Mouse (Mus musculus): ENCODE measurements around the gene Gm36176. TPM values are rescaled to one million over a fixed set of nuclear protein-coding genes. Genes with fewer than 3 reads are reported as not detected.

Gm36176 gene
- polyA plus RNA-seq, 1 experiment from 2014 or later: not detected

DNA sequence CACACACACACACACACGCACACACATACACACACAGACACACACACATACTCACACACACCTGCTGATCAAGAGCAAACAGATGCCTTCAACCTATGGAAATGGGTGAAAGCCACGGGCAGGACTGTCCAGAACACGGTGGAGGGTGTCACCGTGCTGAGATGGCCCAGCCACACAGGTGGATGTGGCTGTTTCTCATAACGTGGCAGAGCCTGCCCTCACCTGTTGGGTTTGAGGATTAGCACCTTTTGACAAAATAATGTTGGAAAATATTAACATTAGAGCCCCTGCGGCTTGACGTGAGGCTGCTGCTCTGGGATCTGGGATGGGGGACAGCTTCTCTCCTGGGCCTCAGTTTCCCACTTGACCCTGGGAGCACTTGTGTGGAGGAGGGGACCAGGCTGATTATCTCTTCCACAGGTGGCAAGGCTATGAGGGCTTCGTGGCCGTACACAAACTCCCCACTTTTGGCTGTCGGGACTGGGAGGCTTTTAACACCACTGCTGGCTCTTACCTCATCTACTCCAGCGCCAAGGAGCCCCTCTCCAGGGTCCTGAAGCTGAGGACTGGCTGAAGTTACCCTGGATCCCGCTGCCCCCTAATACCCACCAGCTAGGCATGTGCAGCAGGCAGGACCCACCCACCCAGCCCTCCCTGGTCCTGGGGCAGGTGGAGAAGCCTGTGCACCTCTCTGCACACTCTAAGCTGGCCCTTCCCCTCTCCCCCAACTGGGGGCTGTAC is 39.6 kb downstream of the Gm36176 start:
- no peak overlapping the region for H3K27ac ChIP-seq
- no peaks in the 10 kb centered on the region for H3K27me3 ChIP-seq
- no peaks in the 10 kb centered on the region for H3K9me3 ChIP-seq
- no peak overlapping the region for H3K4me2 ChIP-seq
- no peaks in the 10 kb centered on the region for H3K4me1 ChIP-seq
- no peaks in the 10 kb centered on the region for H3K36me3 ChIP-seq
- no peak overlapping the region for H3K9ac ChIP-seq
- H3K4me3 ChIP-seq: no peak overlapping the region
- ATAC-seq (ENCODE audit: insufficient number of reproducible peaks, low FRiP score, low TSS enrichment, low read depth): no peak
- WGBS: 47% methylated on average over 12 of the region's 12 CpGs

DNA sequence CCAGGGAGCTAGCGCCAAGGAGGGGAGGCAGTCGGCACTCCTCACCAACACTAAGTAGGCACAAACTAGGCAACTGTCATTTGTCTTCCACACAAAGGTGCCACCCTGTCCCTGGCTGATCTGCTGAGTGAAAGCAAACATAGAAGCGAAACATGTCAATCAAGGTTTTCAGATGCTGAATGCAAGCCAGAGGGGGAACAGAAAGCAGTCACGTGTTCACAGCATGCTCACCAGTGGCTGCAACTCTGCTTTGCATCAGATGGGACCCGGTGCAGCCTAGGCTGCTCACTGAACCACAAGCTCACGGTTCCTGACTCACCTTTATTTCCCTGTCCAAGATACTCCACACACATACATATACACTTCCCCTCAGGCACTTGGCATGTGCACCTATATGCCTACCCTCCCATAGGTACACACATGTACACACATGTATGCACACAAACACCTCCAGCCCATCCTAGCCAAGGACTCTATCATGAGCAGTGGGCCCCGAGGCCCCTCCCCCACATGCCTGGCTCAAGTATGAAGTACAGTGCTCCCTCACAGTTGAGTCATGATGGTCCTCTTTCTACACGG is 44.5 kb downstream of the Gm36176 start:
- H3K27ac ChIP-seq: no peak overlapping the region
- no peak overlapping the region for H3K9ac ChIP-seq
- H3K4me1 ChIP-seq: no peaks in the 10 kb centered on the region
- no peak overlapping the region for H3K4me3 ChIP-seq
- no peak for ATAC-seq (ENCODE audit: insufficient number of reproducible peaks, low FRiP score, low TSS enrichment, low read depth)
- WGBS: 85% methylated on average over 8 of the region's 8 CpGs
- no peaks in the 10 kb centered on the region for H3K27me3 ChIP-seq
- no peaks in the 10 kb centered on the region for H3K36me3 ChIP-seq
- no peaks in the 10 kb centered on the region for H3K9me3 ChIP-seq
- H3K4me2 ChIP-seq: no peak overlapping the region

DNA sequence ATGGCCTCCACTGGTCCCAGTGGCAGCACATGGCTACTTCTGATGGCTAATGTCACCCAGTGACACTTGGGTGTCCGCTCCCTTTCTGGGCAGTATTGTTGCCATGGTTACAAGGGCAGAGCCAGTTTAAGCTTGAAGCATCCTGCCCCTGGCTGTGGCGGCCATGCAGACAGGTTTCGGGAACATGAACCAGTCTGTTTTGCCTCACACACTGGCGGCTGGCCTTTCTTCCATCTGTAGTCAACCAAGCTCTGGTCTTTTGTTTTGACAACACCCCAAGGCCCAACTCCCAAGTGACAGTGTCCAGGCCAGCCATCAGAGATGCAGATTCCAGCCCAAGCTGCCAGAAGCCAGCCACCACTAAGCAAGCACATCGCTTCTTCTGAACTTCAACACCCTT is 49.0 kb downstream of the Gm36176 start:
- Histone ChIP-seq H3K4me2 (no peak overlapping the region), H3K27me3 (no peaks in the 10 kb centered on the region), H3K36me3 (no peaks in the 10 kb centered on the region), H3K9ac (no peak overlapping the region), H3K4me3 (no peak overlapping the region), H3K27ac (no peak overlapping the region), H3K9me3 (no peaks in the 10 kb centered on the region), H3K4me1 (no peaks in the 10 kb centered on the region)
- no peak for ATAC-seq (ENCODE audit: insufficient number of reproducible peaks, low FRiP score, low TSS enrichment, low read depth)
- 61% methylated on average over 5 of the region's 5 CpGs for WGBS

Other genes starting within 250 kb of the Gm36176 start
- gene Sumo3, start 240.7 kb upstream of the Gm36176 start, polyA plus RNA-seq (2015; fragmentation: Nextera tagmentation; extraction: Ambion mirVana): 343 and 347 TPM in 2 replicates
- gene Gm49325, start 240.6 kb upstream of the Gm36176 start, polyA plus RNA-seq (2015; fragmentation: Nextera tagmentation; extraction: Ambion mirVana): 1.3 and 1.8 TPM in 2 replicates
- 99.8 and 127 TPM in 2 replicates for gene Ube2g2, start 224.5 kb upstream of the Gm36176 start, polyA plus RNA-seq (2015; fragmentation: Nextera tagmentation; extraction: Ambion mirVana)
- gene Tspear, start 160.2 kb upstream of the Gm36176 start, polyA plus RNA-seq (2015; fragmentation: Nextera tagmentation; extraction: Ambion mirVana): 2.1 and 2.8 TPM in 2 replicates
- gene Gm19402, start 156.0 kb upstream of the Gm36176 start, polyA plus RNA-seq (2015; fragmentation: Nextera tagmentation; extraction: Ambion mirVana): not detected in 2 replicates
- not detected in 2 replicates for gene Gm9508, start 149.6 kb upstream of the Gm36176 start, polyA plus RNA-seq (2015; fragmentation: Nextera tagmentation; extraction: Ambion mirVana)
- gene Gm10272, start 140.2 kb upstream of the Gm36176 start, polyA plus RNA-seq (2015; fragmentation: Nextera tagmentation; extraction: Ambion mirVana): not detected in 2 replicates
- gene Gm10024, start 135.3 kb upstream of the Gm36176 start, polyA plus RNA-seq (2015; fragmentation: Nextera tagmentation; extraction: Ambion mirVana): 1.2 and 1.4 TPM in 2 replicates
- not detected in 2 replicates for gene Gm10142, start 131.0 kb upstream of the Gm36176 start, polyA plus RNA-seq (2015; fragmentation: Nextera tagmentation; extraction: Ambion mirVana)
- gene Krtap12-1, start 126.2 kb upstream of the Gm36176 start, polyA plus RNA-seq (2015; fragmentation: Nextera tagmentation; extraction: Ambion mirVana): 0.29 TPM in 1 of 2 replicates, not detected in the other
- not detected in 2 replicates for gene Gm10100, start 120.3 kb upstream of the Gm36176 start, polyA plus RNA-seq (2015; fragmentation: Nextera tagmentation; extraction: Ambion mirVana)
- not detected in 2 replicates for gene Gm18596, start 104.2 kb upstream of the Gm36176 start, polyA plus RNA-seq (2015; fragmentation: Nextera tagmentation; extraction: Ambion mirVana)
- gene Gm9736, start 95.4 kb upstream of the Gm36176 start, polyA plus RNA-seq (2015; fragmentation: Nextera tagmentation; extraction: Ambion mirVana): not detected in 2 replicates
- not detected in 2 replicates for gene Gm3233, start 87.1 kb upstream of the Gm36176 start, polyA plus RNA-seq (2015; fragmentation: Nextera tagmentation; extraction: Ambion mirVana)
- gene Gm3238, start 75.5 kb upstream of the Gm36176 start, polyA plus RNA-seq (2015; fragmentation: Nextera tagmentation; extraction: Ambion mirVana): not detected in 2 replicates
- gene Gm7138, start 69.9 kb upstream of the Gm36176 start, polyA plus RNA-seq (2015; fragmentation: Nextera tagmentation; extraction: Ambion mirVana): not detected in 2 replicates
- gene Gm3250, start 64.3 kb upstream of the Gm36176 start, polyA plus RNA-seq (2015; fragmentation: Nextera tagmentation; extraction: Ambion mirVana): not detected in 2 replicates
- not detected in 2 replicates for gene Gm7137, start 58.6 kb upstream of the Gm36176 start, polyA plus RNA-seq (2015; fragmentation: Nextera tagmentation; extraction: Ambion mirVana)
- not detected in 2 replicates for gene Gm9639, start 51.7 kb upstream of the Gm36176 start, polyA plus RNA-seq (2015; fragmentation: Nextera tagmentation; extraction: Ambion mirVana)
- not detected in 2 replicates for gene Gm19668, start 47.7 kb upstream of the Gm36176 start, polyA plus RNA-seq (2015; fragmentation: Nextera tagmentation; extraction: Ambion mirVana)
- gene Gm9507, start 35.0 kb upstream of the Gm36176 start, polyA plus RNA-seq (2015; fragmentation: Nextera tagmentation; extraction: Ambion mirVana): not detected in 2 replicates
- gene Gm2696, start 32.1 kb upstream of the Gm36176 start, polyA plus RNA-seq (2015; fragmentation: Nextera tagmentation; extraction: Ambion mirVana): not detected in 2 replicates
- not detected in 2 replicates for gene Krtap10-4, start 19.7 kb upstream of the Gm36176 start, polyA plus RNA-seq (2015; fragmentation: Nextera tagmentation; extraction: Ambion mirVana)
- gene Krtap10-10, start 10.9 kb upstream of the Gm36176 start, polyA plus RNA-seq (2015; fragmentation: Nextera tagmentation; extraction: Ambion mirVana): 0.17 TPM in 1 of 2 replicates, not detected in the other
- not detected in 2 replicates for gene Gm10318, start 6.1 kb downstream of the Gm36176 start, polyA plus RNA-seq (2015; fragmentation: Nextera tagmentation; extraction: Ambion mirVana)
- not detected in 2 replicates for gene Gm3285, start 15.2 kb downstream of the Gm36176 start, polyA plus RNA-seq (2015; fragmentation: Nextera tagmentation; extraction: Ambion mirVana)
- gene Lrrc3, start 55.7 kb downstream of the Gm36176 start, polyA plus RNA-seq (2015; fragmentation: Nextera tagmentation; extraction: Ambion mirVana): 3.8 and 4.0 TPM in 2 replicates
- gene Trpm2, start 123.8 kb downstream of the Gm36176 start, polyA plus RNA-seq (2015; fragmentation: Nextera tagmentation; extraction: Ambion mirVana): 0.50 and 0.51 TPM in 2 replicates
- 23.7 and 24.2 TPM in 2 replicates for gene 1810043G02Rik, start 131.7 kb downstream of the Gm36176 start, polyA plus RNA-seq (2015; fragmentation: Nextera tagmentation; extraction: Ambion mirVana)
- 164 and 168 TPM in 2 replicates for gene Pfkl, start 163.3 kb downstream of the Gm36176 start, polyA plus RNA-seq (2015; fragmentation: Nextera tagmentation; extraction: Ambion mirVana)
- gene Dnmt3l, start 195.1 kb downstream of the Gm36176 start, polyA plus RNA-seq (2015; fragmentation: Nextera tagmentation; extraction: Ambion mirVana): 0.58 TPM in 2 replicates
- gene Aire, start 196.8 kb downstream of the Gm36176 start, polyA plus RNA-seq (2015; fragmentation: Nextera tagmentation; extraction: Ambion mirVana): 0.28 and 0.29 TPM in 2 replicates
- 7.2 and 7.3 TPM in 2 replicates for gene Icosl, start 222.5 kb downstream of the Gm36176 start, polyA plus RNA-seq (2015; fragmentation: Nextera tagmentation; extraction: Ambion mirVana)

All from limb, embryonic 15.5 days (tissue).